In genomic region chr4:91400423-91400822, GRCm38 (mm10) we compare ENCODE assay signal across 9 mouse cellular contexts. TPM values are rescaled to one million over a fixed set of nuclear protein-coding genes. Genes with fewer than 3 reads are reported as not detected.
A peak's percentile ranks its signal among the peaks of the same experiment; 100 is the strongest.
DNase-seq lines count a peak whose midpoint lies in the region; ATAC-seq lines count a peak whose summit lies in the region.
"Had no signal": no experiment of that assay in that cellular context is flagged by ENCODE, and none has a peak within 500 bp of the region (broad histone marks: within the 10 kb centered on the region; RNA-seq: fewer than 3 reads in every experiment).

TSS of gene Elavl2 (minus strand) at chr4:91400785.

- peak within 1 kb of the TSS; percentile 52 for H3K9ac ChIP-seq in forebrain, embryonic 12.5 days
- H3K9ac ChIP-seq in neural tube, embryonic 14.5 days (replicated peaks; ENCODE audit: low read depth, low read length): peak within 1 kb of the TSS; percentile 58

- peak; percentile 53 for ATAC-seq in forebrain, embryonic 12.5 days (ENCODE audit: low FRiP score)
- peak; percentile 72 for ATAC-seq in neural tube, embryonic 14.5 days (ENCODE audit: low read depth)

- peak within 1 kb of the TSS; percentile 73 for H3K27ac ChIP-seq in forebrain, embryonic 12.5 days
- H3K27ac ChIP-seq in neural tube, embryonic 14.5 days (ENCODE audit: low read depth, low read length): peak within 1 kb of the TSS; percentile 80

- no peaks in the 10 kb centered on the region for H3K36me3 ChIP-seq in forebrain, embryonic 12.5 days (replicated peaks)
- no peaks in the 10 kb centered on the region for H3K36me3 ChIP-seq in neural tube, embryonic 14.5 days (ENCODE audit: control insufficient read depth, insufficient read depth, low read length)

- WGBS in forebrain, embryonic 12.5 days: 0% methylated on average over 28 of the region's 28 CpGs
- 3% methylated on average over 28 of the region's 28 CpGs for WGBS in neural tube, embryonic 14.5 days

- peak within 1 kb of the TSS; percentile 46 for H3K4me3 ChIP-seq in forebrain, embryonic 12.5 days (replicated peaks)
- H3K4me3 ChIP-seq in neural tube, embryonic 14.5 days (ENCODE audit: low read depth, low read length): peak within 1 kb of the TSS; percentile 49

- H3K4me2 ChIP-seq in forebrain, embryonic 12.5 days: peak within 1 kb of the TSS; percentile 88
- peak within 1 kb of the TSS; percentile 84 for H3K4me2 ChIP-seq in neural tube, embryonic 14.5 days (ENCODE audit: low read depth, low read length)

- no peaks in the 10 kb centered on the region for H3K9me3 ChIP-seq in forebrain, embryonic 12.5 days
- no peaks in the 10 kb centered on the region for H3K9me3 ChIP-seq in neural tube, embryonic 14.5 days (ENCODE audit: control insufficient read depth, low read length)

- H3K27me3 ChIP-seq in forebrain, embryonic 12.5 days: peaks cover 11% of the 10 kb centered on the region; the same call in 1 of the 2 replicates
- no peaks in the 10 kb centered on the region for H3K27me3 ChIP-seq in neural tube, embryonic 14.5 days (ENCODE audit: control insufficient read depth, insufficient read depth, low read length)

- no peak for DNase-seq in layer of hippocampus, adult 18-20 months (ENCODE audit: low spot score in 2 of 2)
- no peak for DNase-seq in layer of hippocampus, adult 11-12 months (ENCODE audit: low spot score)
- no peak for DNase-seq in layer of hippocampus, postnatal 36 days
- DNase-seq in thymus, postnatal 14 days: no peak
- no peak for DNase-seq in thymus, postnatal 10 days (ENCODE audit: low spot score in 2 of 2)
- DNase-seq in thymus, postnatal 0 days (ENCODE audit: low spot score): no peak
- DNase-seq: heart, postnatal 36 days had no signal

- H3K4me1 ChIP-seq in forebrain, embryonic 12.5 days: peaks cover 14% of the 10 kb centered on the region
- peaks cover 5% of the 10 kb centered on the region; the same call in 1 of the 2 replicates for H3K4me1 ChIP-seq in neural tube, embryonic 14.5 days (ENCODE audit: control insufficient read depth, insufficient read depth, low read length)

RNA-seq across cellular contexts. Expression of gene Elavl2, which starts in this region (rescaled TPM):
- 10 to 100 TPM; 87.5 to 88.3 TPM for total RNA-seq in layer of hippocampus, adult 18-20 months (2021)
- 94.7 and 103 TPM in 2 replicates for polyA plus RNA-seq in forebrain, embryonic 12.5 days (2016; fragmentation: Nextera tagmentation; extraction: Ambion mirVana)
- total RNA-seq in layer of hippocampus, postnatal 36 days (2021): 100 to 1,000 TPM in 1 of 2 experiments, 10 to 100 TPM in 1; 96.3 to 106 TPM
- 172 and 215 TPM in 2 replicates for polyA plus RNA-seq in neural tube, embryonic 14.5 days (2014; fragmentation: Nextera tagmentation; extraction: Ambion mirVana)
- 0.12 TPM in 2 replicates for polyA plus RNA-seq in thymus, postnatal 0 days (2015; fragmentation: Nextera tagmentation; extraction: Ambion mirVana)

Comparison
In these comparisons a context has a peak if more than half of its experiments do, and no peak if none do; other contexts are left out.
1. RNA of gene Elavl2 (polyA plus RNA-seq): 172 to 215 TPM in neural tube, embryonic 14.5 days and 94.7 to 103 TPM in forebrain, embryonic 12.5 days; 0.12 TPM in thymus, postnatal 0 days; every median in the first group is over 10 times any median in the second.